Mouse (Mus musculus) neural tube, embryonic 10.5 days (tissue): ENCODE results near the gene En2.

Experiments used
- DNase-seq: peaks from one replicate; pipeline ENCODE4 v3.0.0-alpha.2; 2017; ENCODE audit warnings: low spot score; ENCODE audit errors: extremely low spot score

En2 gene

GRCm38 (mm10) chr5:28159891-28160470 lies 5.5 kb upstream of the En2 start:
- peak; percentile 30 for DNase-seq

DNA sequence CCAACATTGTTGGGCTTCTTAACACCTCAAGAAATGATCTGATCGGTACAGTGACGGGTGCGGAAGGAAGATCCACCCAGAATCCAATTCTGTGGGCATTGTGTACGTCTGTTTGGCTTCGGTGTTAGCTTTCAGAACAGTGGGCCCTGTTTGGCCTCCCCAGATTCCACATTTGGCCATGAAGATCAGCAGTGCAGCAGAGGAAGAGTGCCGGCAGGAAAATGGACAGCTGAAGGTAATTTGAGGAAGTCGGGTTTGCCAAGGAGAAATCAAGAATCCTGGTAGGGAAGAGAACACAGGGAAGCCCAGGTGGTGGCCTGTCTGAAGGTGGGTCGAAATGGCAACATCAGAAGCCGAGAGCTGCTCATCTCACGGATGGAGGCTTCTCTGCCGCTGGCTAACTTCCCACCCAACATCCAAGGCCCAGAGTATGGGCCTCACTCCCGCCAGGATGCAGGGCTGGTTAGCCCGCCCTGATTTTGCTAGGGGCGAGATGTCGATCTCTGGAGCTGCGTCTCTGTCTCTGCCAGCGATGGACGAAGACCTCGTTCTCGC lies 4.0 kb upstream of the En2 start:
- peak; percentile 61 for DNase-seq

DNA sequence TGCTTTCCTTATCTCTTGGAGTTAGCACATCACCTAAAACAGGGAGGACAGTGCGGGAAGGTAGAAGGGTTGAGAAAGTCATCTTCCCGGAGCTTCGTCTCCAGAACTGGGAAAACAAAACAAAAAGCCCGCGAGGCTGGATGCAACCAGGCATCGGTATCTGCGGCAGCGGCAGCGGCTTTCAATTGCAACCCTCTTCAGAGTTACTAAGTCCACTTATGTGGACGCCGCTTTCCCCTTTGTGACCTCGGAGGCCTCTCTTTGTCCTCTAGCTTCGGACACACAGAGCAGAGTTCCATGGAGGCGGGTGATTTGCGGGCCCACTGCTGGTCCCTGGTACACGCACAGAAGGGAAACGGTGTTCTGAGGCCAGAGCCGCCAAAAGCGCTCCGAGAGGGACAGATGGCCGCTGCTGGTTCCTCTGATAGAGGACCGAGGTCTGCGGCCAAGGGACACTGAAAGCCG lies 3.5 kb upstream of the En2 start:
- DNase-seq: peak; percentile 68

GRCm38 (mm10) chr5:28163926-28164325 lies 1.6 kb upstream of the En2 start:
- peak; percentile 34 for DNase-seq

DNA sequence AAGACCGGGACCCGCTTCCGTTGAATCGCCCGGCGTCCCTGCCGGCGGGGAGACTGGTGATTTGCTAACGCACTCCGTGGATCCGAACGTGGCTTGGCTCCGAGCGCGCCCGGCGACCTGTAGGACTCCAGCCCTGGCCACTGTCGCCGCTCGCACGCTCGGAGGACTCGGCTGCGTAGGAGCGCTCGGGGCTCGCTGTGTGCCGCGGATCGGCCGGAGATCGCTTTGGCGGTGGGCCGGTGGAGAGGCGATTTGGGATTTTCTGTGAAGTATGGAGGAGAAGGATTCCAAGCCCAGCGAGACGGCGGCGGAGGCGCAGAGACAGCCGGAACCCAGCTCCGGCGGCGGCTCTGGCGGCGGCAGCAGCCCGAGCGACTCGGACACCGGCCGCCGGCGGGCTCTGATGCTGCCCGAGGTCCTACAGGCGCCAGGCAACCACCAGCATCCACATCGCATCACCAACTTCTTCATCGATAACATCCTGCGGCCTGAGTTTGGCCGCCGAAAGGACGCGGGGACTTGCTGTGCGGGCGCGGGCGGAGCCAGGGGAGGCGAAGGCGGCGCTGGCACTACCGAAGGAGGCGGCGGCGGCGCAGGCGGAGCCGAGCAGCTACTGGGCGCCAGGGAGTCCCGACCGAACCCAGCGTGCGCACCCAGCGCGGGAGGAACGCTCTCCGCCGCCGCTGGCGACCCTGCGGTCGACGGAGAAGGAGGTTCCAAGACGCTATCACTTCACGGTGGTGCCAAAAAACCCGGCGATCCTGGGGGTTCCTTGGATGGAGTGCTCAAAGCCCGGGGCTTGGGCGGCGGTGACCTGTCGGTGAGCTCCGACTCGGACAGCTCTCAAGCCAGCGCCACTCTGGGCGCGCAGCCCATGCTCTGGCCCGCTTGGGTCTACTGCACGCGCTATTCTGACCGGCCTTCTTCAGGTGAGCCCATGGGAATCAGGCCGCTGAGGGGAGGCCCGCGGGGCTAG lies 1.1 kb downstream of the En2 start:
- peak; percentile 77 for DNase-seq

- peak; percentile 64 for DNase-seq
These were observed 2.2 kb downstream of the En2 start for GRCm38 (mm10) chr5:28167611-28168252.

DNA sequence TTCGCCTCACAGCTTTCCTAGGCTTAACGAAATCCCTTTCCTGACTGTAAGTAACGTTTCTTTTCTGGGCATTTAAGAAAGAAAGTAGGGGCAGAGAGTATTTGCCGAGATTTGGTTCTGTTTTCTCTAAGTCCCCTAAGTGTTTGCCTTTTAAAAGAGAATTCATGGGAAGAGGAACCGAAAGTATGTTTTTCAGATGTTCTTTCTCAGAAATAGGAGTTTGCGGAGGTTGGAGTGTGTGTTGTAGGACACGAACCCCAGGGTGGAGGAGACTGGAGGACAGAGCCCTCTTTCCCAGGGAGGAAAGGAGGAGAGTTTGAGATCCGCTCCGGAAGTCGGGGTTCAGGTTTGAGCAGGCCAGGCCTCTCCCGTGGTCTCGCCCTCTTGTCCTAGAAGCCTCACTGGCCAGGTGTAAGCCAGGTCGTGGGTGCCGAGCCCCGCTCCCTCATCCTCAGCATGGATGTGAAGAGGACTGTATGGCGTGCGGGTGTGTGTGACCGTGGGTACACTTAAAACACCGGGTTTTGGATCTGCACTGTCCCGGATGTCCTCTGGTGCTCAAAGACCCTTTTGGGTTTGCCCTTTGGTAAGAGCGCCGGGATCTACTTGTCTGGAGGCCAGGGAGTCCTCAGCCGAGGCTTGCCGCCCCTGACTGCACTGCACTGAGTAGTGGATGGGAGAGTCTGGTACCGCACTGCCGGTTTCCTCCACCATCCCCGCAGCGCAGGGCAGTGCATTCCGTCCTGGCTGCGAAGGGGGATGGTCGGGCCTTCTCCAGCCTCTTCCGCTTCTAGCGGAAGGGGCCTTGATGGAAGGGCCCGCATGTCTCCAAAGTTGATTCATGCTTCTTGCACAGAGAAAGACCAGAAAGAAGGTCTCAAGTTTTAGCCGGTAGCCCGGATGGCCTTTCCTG lies 3.0 kb downstream of the En2 start:
- DNase-seq: peak; percentile 67

- peak; percentile 58 for DNase-seq
These were observed 3.8 kb downstream of the En2 start for GRCm38 (mm10) chr5:28169166-28169801.

DNA sequence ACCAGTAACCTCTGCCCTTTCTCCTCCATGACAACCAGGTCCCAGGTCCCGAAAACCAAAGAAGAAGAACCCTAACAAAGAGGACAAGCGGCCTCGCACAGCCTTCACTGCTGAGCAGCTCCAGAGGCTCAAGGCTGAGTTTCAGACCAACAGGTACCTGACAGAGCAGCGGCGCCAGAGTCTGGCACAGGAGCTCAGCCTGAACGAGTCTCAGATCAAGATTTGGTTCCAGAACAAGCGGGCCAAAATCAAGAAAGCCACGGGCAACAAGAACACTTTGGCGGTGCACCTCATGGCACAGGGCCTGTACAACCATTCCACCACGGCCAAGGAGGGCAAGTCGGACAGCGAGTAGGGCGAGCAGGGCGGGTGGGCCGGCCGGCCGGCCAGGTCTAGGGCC lies 4.6 kb downstream of the En2 start:
- DNase-seq: peak; percentile 68

DNA sequence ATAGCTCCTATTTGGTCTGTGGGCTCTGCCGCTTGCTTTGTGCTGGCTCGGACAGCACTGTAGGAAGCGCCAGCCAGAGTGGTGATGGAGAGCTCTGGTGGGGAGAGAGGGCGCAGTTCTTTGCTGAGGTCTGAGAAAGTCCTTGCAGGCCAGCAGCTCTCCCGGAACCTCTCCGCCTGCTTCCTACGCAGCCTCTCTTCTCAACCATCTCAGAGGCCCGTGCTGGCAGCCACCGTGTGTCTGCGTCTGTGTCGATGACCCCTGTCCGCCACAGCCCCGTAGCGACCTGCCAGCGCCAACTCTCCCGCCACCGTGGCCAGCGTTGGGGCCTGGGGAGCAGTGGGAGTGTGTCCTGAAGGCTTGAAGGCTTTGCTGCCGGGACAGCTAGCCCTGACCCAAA lies 5.4 kb downstream of the En2 start:
- DNase-seq: peak; percentile 73

- DNase-seq: no peak
These were observed 6.2 kb downstream of the En2 start for GRCm38 (mm10) chr5:28171667-28172066.

- DNase-seq: peak; percentile 44
These were observed 6.9 kb downstream of the En2 start for GRCm38 (mm10) chr5:28172261-28172920.

DNA sequence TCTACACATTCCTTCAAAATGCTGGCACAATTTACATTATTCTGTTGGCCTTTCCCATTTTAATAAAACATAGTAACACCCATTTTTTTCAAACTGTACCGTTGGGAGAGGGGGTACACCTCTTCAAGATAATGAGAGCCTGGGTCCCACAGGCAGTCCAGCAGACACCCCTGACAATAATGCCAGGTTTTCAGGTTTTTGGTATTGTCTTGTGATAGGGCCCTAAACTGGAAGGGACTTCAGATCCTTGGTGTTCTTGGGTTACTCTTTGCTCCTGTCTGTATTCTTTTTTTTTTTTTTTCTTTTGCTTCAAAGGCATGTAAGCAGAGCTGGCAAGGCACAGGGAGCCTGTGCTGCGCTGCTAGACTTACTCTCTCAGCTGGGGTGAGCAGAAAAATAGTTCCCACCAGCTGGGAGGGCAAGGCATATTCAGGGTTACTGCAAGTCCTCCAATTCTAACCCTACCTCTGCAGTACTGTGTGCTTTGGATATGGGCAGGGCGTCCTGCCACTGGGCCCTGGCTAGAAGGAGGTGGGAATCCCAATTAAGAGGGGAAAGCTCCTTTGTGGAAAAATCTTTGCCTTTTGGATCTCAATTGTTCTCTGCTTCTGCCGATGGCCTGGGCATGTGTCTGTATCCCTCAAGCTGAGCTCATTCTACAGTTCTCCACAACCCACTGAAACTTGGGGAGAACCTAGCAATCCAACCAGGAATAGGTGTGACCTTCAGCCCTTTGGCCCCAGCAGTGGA lies 7.6 kb downstream of the En2 start:
- DNase-seq: peak; percentile 36

DNA sequence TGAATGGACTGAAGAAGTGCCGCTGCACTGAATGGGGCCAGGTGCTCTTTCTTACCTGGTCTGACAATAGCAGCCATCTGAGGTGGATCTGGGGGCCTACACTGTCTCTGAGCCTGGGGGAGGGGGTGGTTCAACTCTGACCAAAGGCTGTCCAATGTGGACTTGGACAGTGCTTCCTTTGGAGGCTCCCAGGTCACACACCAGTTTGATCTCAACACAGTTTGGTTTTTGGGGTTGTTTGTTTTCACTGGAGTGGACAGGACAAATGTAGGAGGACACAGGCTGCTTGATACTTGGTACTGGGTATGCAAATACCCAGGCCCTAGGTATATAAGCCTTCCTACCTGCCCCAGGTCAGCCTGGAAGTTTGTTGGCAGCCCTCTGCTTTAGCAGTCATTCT lies 8.2 kb downstream of the En2 start:
- DNase-seq: peak; percentile 17

- peak; percentile 32 for DNase-seq
These were observed 8.6 kb downstream of the En2 start for GRCm38 (mm10) chr5:28174086-28174485.

- peak; percentile 64 for DNase-seq
These were observed 9.5 kb downstream of the En2 start for GRCm38 (mm10) chr5:28174876-28175569.

GRCm38 (mm10) chr5:28175570-28175919 lies 10.1 kb downstream of the En2 start:
- DNase-seq: no peak

DNA sequence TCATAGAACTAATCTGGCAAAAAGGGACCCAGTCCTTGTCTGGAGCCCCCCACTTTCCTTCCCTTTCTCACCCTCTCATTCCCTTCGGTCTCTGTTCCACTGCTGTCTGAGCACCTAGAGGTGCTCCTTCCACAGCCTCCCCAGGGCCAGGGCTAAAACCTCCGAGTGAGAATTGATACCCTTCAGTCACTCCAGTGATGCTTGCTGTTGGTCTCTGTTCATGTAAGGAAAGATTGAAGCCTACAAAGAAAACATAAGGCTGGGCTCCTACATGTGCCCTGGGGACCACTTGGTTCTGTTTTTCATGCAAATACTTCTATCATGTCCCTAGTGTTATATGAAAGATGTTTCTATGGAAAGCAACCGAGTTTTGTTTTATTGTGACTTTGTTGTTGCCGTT lies 10.5 kb downstream of the En2 start:
- DNase-seq: peak; percentile 25
